Mouse (Mus musculus): ENCODE results near the gene Olfr785.

DNA sequence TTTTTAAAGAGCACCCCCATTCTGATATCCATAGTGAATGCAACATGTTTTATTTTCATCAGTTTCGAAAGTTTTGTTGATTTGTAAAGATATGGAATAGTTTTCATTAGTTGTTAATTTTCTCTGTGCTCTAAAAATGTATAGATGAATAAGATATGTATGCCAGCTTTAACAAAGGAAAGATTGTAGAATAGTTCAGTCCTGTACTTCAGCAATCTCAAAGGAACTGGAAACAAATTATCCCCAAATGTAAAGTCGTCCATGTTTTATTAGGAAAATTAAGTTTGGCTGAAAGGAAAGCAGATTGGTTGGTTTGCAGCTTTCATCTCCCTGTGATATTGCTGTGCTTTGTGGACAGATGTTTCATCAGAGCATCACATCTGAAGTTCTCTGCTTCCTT lies at the start of gene Olfr785:
- TF ChIP-seq CTCF (IDR thresholded peaks at IDR 0.05; ENCODE audit: control insufficient read depth, insufficient read depth, low read length): no peak
- no peak for TF ChIP-seq POLR2A (IDR thresholded peaks at IDR 0.05; ENCODE audit: borderline replicate concordance, control insufficient read depth, low read depth, low read length)

All from bone marrow, adult 2 months (tissue).